Mouse (Mus musculus) cerebellum, postnatal 25 days (tissue): ENCODE data around the gene Rab3a.

Experiments
- DNase-seq, 2 experiments: peaks; one replicate each; pipeline ENCODE4 v3.0.0; 2021; ENCODE audit warnings: mixed read lengths in 2 of 2

Rab3a gene

GRCm38 (mm10) chr8:70775227-70775626, 20.7 kb downstream of the Rab3a start:
- peak; percentile 38 to 51 for DNase-seq

GRCm38 (mm10) chr8:70775851-70776495, 21.5 kb downstream of the Rab3a start:
- peak; percentile 54 to 60 for DNase-seq

- DNase-seq, result peak; percentile 99
These were observed 22.3 kb downstream of the Rab3a start, which contains the start of gene Pik3r2 for GRCm38 (mm10) chr8:70776496-70777444. Gene Pik3r2, minus strand, starts transcription at chr8:70776713.

- no peak for DNase-seq
These were observed 25.6 kb downstream of the Rab3a start for GRCm38 (mm10) chr8:70780093-70780492.

GRCm38 (mm10) chr8:70786291-70787050, 32.0 kb downstream of the Rab3a start:
- DNase-seq, result no peak

GRCm38 (mm10) chr8:70787051-70787445, 32.6 kb downstream of the Rab3a start:
- no peak for DNase-seq

- DNase-seq, result peak; percentile 90 to 94
These were observed 33.6 kb downstream of the Rab3a start for GRCm38 (mm10) chr8:70787941-70788667.

- DNase-seq, result peak; percentile 40 to 41
These were observed 34.6 kb downstream of the Rab3a start for GRCm38 (mm10) chr8:70789046-70789445.

GRCm38 (mm10) chr8:70790846-70791245, 36.4 kb downstream of the Rab3a start:
- no peak for DNase-seq

GRCm38 (mm10) chr8:70791294-70791701, 36.8 kb downstream of the Rab3a start:
- DNase-seq, result peak in 1 of 2 experiments; percentile 32

GRCm38 (mm10) chr8:70791975-70792691, 37.7 kb downstream of the Rab3a start:
- peak; percentile 88 to 94 for DNase-seq

GRCm38 (mm10) chr8:70792700-70793099, 38.2 kb downstream of the Rab3a start:
- DNase-seq, result peak in 1 of 2 experiments; percentile 80

GRCm38 (mm10) chr8:70794215-70794614, 39.7 kb downstream of the Rab3a start:
- no peak for DNase-seq

- no peak for DNase-seq
These were observed 40.9 kb downstream of the Rab3a start for GRCm38 (mm10) chr8:70795370-70795769.

- DNase-seq, result no peak
These were observed 42.1 kb downstream of the Rab3a start for GRCm38 (mm10) chr8:70796403-70797080.

- peak; percentile 78 to 88 for DNase-seq
These were observed 42.9 kb downstream of the Rab3a start for GRCm38 (mm10) chr8:70797081-70798070.

GRCm38 (mm10) chr8:70798281-70798680, 43.8 kb downstream of the Rab3a start:
- DNase-seq, result no peak

GRCm38 (mm10) chr8:70800648-70801047, 46.2 kb downstream of the Rab3a start:
- no peak for DNase-seq

GRCm38 (mm10) chr8:70801156-70801555, 46.7 kb downstream of the Rab3a start:
- DNase-seq, result no peak

GRCm38 (mm10) chr8:70801830-70802229, 47.4 kb downstream of the Rab3a start:
- no peak for DNase-seq
